Mouse (Mus musculus) G1E (cell line): ENCODE measurements around the gene Ptpn11.

ENCODE experiments used
- CTCF ChIP-seq: IDR thresholded peaks from 2 replicates; pipeline ENCODE4 v1.5.1; 2012; ENCODE audit warnings: low read depth, low read length, inconsistent platforms, mixed read lengths
- GATA1 ChIP-seq: IDR thresholded peaks from 2 replicates; pipeline ENCODE4 v1.6.1; 2012; ENCODE audit warnings: borderline replicate concordance, low read length, inconsistent platforms, mixed read lengths
- GATA2 ChIP-seq: IDR thresholded peaks from 2 replicates; pipeline ENCODE4 v1.6.1; 2012; ENCODE audit warnings: low read depth, low read length, inconsistent platforms, borderline replicate concordance
- POLR2AphosphoS5 ChIP-seq: IDR thresholded peaks from 2 replicates; pipeline ENCODE4 v1.6.1; 2012; ENCODE audit warnings: low read depth, low read length, inconsistent platforms; ENCODE audit not compliant: insufficient replicate concordance

DNA sequence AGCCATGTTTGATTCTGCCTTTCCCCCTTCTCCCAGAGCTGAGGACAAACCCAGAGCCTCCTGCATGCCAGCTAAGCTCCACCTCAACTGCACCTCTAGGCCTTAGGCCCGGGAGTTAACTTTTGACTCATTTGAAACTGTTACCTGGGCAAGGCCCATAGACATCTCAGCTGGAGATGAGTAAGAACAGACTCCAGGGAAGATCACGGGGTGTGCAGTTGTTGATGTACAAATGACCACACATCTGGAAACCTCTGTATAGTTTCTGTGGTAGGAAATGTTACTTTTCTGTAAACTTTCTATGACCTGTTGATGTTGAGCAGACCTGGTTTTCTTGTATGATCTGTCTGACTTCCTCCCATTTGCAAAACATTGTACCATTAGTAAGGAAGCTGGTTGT lies 38.0 kb upstream of the Ptpn11 start:
- TF ChIP-seq CTCF (no peak), GATA1 (no peak), POLR2AphosphoS5 (no peak), GATA2 (no peak)
